Mouse (Mus musculus) regulatory T cell (primary cell): ENCODE measurements around the gene Cbwd1.

ENCODE experiments used
- in situ Hi-C: fragments of 300-600 bp; cut with MboI, MseI; formaldehyde crosslinking; loops from one replicate; pipeline ENCODE4 v1.15.1; 2025; ENCODE audit warnings: high pct_unique_total_duplicates

Gene Cbwd1

DNA sequence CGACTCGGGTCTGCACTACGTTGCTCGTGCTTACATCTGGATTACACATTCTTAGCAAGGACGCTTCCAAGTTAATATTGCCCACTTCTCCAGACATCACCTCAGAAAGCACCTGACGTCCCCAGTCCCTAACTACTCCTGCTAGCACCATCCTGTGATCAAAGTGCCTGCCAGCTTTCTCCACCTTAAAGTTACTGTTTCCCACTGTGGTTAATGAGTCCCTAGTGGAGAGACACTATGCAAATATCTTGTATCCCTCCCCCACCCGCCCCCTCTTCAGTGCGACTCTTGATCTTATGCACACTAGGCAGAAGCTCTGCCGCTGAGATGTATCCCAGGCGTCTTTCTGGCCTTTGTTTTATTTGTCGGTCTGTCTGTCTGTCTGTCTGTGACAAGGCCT lies 16.6 kb upstream of the Cbwd1 start:
- in situ Hi-C loops, result no loop called here

- in situ Hi-C loops, result loop anchor here (5.0 kb wide), 1 partner anchor 59 kb away; no protein-coding TSS in a partner anchor
Measured at GRCm38 (mm10) chr19:24972701-24973390, 11.4 kb upstream of the Cbwd1 start.

- in situ Hi-C loops, result loop anchor here (5.0 kb wide), 1 partner anchor 61 kb away; no protein-coding TSS in a partner anchor
Measured at GRCm38 (mm10) chr19:24971307-24971706, 9.9 kb upstream of the Cbwd1 start.

DNA sequence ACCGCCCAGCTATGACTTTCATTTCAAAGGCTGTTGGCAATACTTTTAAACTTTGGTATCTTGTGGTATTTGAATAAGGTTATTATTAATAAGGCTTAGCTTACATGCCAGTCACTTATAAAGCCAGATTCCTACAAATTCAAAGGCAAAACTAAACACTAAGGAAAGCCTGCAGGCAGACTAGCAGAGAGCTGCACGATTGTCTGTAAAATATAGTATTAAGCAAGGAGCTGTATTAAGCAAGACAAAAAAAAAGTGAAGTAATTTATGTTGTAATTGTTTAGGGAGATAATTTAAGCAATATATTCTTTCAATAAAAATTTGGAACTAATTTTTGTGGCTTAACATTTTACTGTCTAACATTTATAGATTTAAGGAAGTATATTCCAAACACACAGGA lies 5.5 kb upstream of the Cbwd1 start:
- in situ Hi-C loops, result loop anchor here (5.0 to 10.0 kb wide), 2 partner anchors 88 to 370 kb away; no protein-coding TSS in a partner anchor

DNA sequence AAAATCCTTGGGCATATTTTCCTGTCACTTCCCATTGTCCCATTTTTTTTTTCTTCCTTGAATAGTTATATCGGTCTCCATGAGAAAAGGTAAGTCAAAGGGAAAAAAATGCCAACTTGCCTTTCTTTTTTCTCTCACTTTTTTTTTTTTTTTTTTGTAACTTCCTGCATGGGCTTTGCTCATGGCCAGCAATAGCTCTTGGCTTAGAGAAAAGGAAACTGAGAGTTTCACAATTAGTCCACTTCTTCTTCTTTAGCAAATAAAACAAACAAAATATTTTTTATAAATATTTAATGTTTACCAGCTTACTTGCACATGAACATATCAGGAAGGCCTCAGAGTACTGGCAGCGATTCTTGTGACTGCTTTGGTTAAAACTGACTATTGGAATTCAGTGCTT lies 4.8 kb upstream of the Cbwd1 start:
- in situ Hi-C loops, result loop anchor here (5.0 to 10.0 kb wide), 2 partner anchors 89 to 371 kb away; no protein-coding TSS in a partner anchor

DNA sequence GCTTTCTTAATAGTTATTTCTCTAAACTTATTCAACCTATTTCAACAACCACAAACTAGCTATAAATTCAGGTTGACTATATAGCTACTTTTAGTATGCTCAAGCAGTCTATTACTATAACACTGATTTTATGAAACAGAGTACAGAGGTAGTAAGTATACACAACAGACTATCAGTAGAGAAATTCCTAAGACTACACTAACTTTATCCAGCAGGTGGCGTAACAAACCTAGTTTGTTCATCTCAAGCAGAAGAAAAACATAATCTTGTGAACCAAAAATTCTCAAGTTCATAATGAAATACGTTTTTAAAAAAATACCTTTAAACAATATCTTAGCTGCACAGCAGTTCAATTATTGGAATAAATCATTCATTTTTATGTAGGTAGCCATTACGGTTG lies 2.9 kb downstream of the Cbwd1 start:
- in situ Hi-C loops, result no loop called here

GRCm38 (mm10) chr19:24945521-24946262 lies 15.7 kb downstream of the Cbwd1 start:
- in situ Hi-C loops, result no loop called here

- in situ Hi-C loops, result no loop called here
Measured at GRCm38 (mm10) chr19:24937084-24937483, 24.3 kb downstream of the Cbwd1 start.

- in situ Hi-C loops, result no loop called here
Measured at GRCm38 (mm10) chr19:24929041-24929440, 32.4 kb downstream of the Cbwd1 start.

DNA sequence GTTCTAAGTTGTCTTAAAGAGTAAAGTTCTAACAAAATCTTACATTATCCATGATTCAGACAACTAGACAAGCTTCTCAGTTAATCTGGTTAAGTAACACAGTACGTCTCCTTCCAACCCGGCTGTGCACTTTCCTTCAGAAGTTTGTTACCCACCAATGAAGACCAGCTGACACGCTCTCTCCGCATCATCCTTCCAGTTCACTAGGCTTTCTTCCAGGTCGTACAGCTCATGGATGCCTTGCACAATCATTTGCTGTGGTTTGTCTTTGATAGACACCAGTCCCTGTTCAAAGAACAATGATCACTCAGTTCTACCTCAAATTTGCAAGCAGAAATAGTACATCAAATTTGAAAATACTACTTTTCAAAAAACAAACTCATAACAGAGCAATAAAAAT lies 40.5 kb downstream of the Cbwd1 start:
- in situ Hi-C loops, result no loop called here

GRCm38 (mm10) chr19:24908385-24909155 lies 52.8 kb downstream of the Cbwd1 start:
- in situ Hi-C loops, result no loop called here

DNA sequence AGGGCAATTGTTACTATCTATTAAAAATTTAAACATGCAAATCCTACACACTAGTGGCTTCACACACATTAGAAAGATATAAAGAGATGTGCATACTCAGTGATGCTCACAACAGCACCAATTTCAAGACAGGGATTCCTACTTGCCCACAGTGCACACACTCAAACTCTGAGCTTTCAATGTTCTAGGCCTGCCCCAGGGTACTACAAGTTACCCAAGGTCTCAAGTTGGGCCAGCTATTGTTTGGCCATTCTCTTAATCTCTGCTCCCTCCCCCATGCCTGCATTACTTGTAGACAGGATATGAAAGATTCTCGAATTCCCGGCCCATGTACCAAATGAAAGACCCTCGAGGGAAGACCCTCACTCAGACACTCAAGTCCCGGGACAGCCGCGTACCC lies 53.8 kb downstream of the Cbwd1 start:
- in situ Hi-C loops, result no loop called here

GRCm38 (mm10) chr19:24902821-24903220 lies 58.6 kb downstream of the Cbwd1 start:
- in situ Hi-C loops, result no loop called here

DNA sequence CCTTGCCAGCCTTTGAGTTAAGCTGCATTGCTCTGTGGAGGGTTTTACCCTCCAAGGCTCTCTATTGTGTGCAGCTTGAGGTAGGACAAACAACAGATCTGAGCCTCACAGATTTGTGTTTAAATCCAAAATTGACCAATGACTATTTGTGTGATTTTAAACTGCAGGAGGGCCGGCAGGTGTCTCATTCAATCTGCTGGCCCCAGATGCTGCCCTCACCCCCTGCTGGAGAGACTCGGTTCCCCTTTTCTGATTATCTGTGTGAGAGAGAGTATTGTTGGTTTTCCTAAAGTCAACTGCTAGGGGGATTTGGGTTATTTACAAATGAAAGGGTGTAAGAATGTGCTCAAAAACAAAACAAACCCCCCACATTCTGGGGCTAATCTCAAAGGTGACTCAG lies 59.2 kb downstream of the Cbwd1 start:
- in situ Hi-C loops, result no loop called here

DNA sequence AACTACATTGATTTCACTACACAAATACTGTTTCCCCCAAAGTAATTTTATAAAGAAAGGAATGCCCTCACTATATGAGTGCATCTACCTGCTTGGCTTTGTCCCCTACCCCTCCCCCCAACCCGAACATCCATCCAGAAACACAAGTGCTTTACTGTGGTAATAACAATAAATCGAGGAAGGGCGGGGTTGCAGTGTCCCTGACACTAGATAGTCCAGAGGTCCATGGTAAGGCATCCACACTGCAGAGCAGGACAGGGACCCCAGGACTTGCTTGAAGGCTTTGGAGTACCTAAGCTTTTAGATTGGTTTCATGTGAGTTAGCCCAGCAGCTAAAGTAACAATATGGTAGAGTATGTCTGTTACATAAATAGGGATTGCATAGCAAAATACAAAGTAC lies 59.7 kb downstream of the Cbwd1 start:
- in situ Hi-C loops, result no loop called here

GRCm38 (mm10) chr19:24900581-24901220 lies 60.7 kb downstream of the Cbwd1 start, which contains the start of gene Foxd4:
Gene Foxd4 (minus strand): TSS chr19:24901197.
- in situ Hi-C loops, result no loop called here

DNA sequence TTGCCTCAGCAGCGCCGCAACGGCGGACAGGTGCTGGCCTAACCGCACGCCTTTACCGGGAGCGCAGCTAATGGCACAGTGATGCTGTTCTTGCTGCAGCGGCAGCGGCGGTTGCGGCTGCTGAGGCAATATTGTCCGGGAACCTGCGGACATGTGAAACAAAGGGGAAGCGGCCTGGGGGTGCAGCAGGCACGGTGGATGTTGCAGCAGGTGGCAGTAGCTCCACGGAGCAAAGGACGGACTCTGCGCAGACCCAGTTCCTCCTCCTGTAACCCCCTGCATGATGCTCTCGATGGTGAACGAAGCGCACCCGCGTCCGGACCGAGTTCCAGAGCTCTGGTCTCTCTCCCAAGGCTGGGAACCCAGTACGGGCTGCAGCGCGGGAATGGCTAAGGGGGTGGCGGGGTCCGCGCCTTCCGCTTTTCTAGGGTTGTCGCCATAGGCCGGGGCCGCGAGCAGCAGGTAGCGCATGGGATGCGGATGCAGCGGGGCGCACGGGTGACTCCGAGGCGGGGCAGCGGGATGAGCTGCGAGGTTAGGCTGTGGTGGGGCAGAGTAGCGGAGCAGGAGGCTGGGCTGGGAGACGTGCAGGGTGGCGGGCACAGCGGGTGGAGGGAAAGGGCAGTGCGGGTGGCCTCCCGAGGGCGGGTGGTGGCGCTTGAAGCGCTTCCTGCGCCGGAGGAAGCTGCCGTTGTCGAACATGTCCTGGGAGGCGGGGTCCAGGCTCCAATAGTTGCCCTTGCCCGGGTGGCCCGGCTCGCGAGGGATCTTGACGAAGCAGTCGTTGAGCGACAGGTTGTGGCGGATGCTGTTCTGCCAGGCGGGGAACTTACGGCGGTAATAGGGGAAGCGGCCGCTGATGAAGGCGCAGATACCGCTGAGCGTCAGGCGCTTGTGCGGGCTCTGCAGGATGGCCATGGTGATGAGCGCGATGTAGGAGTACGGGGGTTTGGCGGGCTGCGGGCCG lies 61.5 kb downstream of the Cbwd1 start:
- in situ Hi-C loops, result no loop called here

DNA sequence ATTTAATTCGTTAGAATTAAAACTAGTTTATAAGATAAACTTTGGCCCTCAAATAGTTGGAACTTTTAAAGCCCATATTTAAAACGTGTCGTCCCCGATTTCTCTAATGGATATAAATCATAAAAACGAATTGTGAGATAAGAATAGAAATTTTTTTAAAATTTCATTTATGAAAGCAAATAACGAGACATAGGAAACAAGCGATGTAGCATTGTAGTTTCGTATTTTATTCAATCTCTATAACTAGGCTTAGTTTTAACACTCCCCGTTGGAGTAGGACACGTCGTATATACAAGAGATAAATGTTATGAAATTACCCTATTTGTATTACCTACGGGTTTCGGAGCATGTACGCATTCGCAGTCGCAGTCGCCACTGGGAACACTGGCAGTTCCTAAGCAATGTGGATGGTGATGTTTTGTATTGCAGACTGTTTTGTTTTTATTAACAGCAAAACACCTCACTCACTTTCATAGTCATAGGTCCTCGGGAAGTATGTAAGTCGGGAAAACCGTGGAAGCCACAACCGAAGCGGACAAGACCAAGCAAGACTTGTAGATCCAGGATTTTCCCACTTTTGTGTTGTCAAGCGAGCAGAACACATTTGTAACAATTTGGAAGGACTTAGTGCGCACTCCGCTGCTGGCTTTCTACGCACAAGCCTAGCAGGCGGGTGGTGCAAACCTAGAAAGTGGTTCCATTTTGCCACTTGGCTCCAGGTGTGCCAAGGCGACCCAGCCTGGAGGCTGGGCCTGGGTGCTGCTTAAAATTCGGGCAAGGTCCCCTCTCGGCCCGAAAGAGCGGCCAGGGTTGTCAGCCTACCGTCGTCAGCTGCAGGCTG lies 62.5 kb downstream of the Cbwd1 start:
- in situ Hi-C loops, result no loop called here

DNA sequence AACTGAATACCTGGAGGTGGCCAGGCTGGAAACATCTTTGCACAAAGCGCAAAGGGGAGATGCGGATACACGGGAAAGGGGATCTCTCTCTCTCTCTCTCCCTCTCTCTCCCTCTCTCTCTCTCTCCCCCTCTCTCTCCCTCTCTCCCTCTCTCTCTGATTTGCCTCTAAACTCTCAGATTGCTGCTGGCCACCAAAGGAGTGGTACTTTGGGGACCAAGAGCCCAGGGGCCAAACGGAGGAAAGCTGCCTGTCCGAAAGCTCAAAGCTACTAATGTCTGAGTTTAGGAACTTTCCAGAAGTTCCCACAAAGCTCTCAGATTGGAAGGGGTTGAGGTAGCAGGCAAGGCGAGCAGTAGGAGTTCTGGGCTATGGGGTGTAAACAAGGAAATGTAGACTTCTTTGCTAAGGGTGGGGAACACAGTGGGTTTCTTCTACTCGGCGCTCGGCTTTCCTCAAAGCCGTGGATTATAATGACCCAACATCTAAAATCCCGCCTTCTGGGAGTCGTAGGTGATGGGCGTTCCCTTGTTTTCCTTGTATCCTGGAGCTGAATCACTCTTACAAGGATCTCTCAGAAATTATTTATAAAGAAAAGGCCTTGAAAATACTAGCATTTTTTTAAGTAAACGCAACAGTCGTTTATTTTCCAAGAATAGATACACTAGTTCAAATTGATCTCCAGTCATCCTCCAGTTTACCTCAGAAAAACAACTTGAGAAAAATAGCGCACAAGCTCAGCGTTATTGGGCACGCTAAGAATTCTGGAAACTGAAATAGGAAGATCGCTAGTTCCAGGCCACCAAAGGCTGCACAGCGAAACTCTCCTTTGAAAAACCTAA lies 63.3 kb downstream of the Cbwd1 start:
- in situ Hi-C loops, result no loop called here
